Mouse (Mus musculus) myocyte (in vitro differentiated cells): Measurements from ENCODE around the gene Spag9.

Experiments
- CEBPB ChIP-seq: IDR thresholded peaks from 2 replicates; pipeline ENCODE4 v1.6.1; 2011; ENCODE audit warnings: mild to moderate bottlenecking, moderate library complexity; ENCODE audit not compliant: poor library complexity, insufficient read depth, severe bottlenecking
- E2F4 ChIP-seq: IDR thresholded peaks from one replicate; pipeline ENCODE4 v1.6.1; 2011; ENCODE audit warnings: mild to moderate bottlenecking, control low read depth, moderate library complexity; ENCODE audit not compliant: insufficient read depth
- MAX ChIP-seq: IDR thresholded peaks from one replicate; pipeline ENCODE4 v1.6.1; 2011; ENCODE audit warnings: low read depth, mild to moderate bottlenecking, control low read depth
- MYOD1 ChIP-seq, 3 experiments: IDR thresholded peaks; one replicate each; pipeline ENCODE4 v1.6.1; 2011; ENCODE audit warnings: control low read depth in 2 of 3, low read depth in 2 of 3, mild to moderate bottlenecking in 2 of 3, moderate library complexity in 1 of 3; ENCODE audit not compliant: insufficient read length in 2 of 3, control insufficient read depth in 1 of 3
- MYOG ChIP-seq, 3 experiments: IDR thresholded peaks; one replicate each; pipeline ENCODE4 v1.6.1; 2011; ENCODE audit warnings: control low read depth in 2 of 3, low read depth in 2 of 3, mild to moderate bottlenecking in 2 of 3; ENCODE audit not compliant: insufficient read length in 2 of 3, control insufficient read depth in 1 of 3, insufficient read depth in 1 of 3
- POLR2A ChIP-seq: IDR thresholded peaks from one replicate; pipeline ENCODE4 v1.6.1; 2011; ENCODE audit warnings: low read depth, mild to moderate bottlenecking, control low read depth, moderate library complexity; ENCODE audit not compliant: insufficient read length
- POLR2AphosphoS2 ChIP-seq: IDR thresholded peaks from one replicate; pipeline ENCODE4 v1.6.1; 2011; ENCODE audit warnings: low read depth, control low read depth; ENCODE audit not compliant: insufficient read length
- REST ChIP-seq: IDR thresholded peaks from one replicate; pipeline ENCODE4 v1.6.1; 2011; ENCODE audit warnings: mild to moderate bottlenecking, control low read depth, moderate library complexity; ENCODE audit not compliant: insufficient read depth, insufficient read length
- SRF ChIP-seq: IDR thresholded peaks from one replicate; pipeline ENCODE4 v1.6.1; 2011; ENCODE audit warnings: low read depth; ENCODE audit not compliant: control insufficient read depth, insufficient read length
- TCF12 ChIP-seq: IDR thresholded peaks from one replicate; pipeline ENCODE4 v1.6.1; 2011; ENCODE audit warnings: mild to moderate bottlenecking, control low read depth; ENCODE audit not compliant: poor library complexity, insufficient read depth, severe bottlenecking
- TCF3 ChIP-seq: IDR thresholded peaks from one replicate; pipeline ENCODE4 v1.6.1; 2011; ENCODE audit warnings: low read depth, control low read depth; ENCODE audit not compliant: insufficient read length
- USF1 ChIP-seq: IDR thresholded peaks from one replicate; pipeline ENCODE4 v1.6.1; 2011; ENCODE audit warnings: low read depth, mild to moderate bottlenecking, control low read depth, moderate library complexity

GRCm38 (mm10) chr11:94154201-94154600 is 158.3 kb downstream of the Spag9 start:
- no peak for TF ChIP-seq POLR2A
- no peak for TF ChIP-seq USF1
- TF ChIP-seq SRF, result no peak
- no peak for TF ChIP-seq E2F4
- no peak for TF ChIP-seq CEBPB
- no peak for TF ChIP-seq POLR2AphosphoS2
- TF ChIP-seq MAX, result no peak
- TF ChIP-seq TCF12, result no peak
- TF ChIP-seq TCF3, result no peak
- no peak for TF ChIP-seq REST
- no peak for TF ChIP-seq MYOD1 (IDR thresholded peaks at IDR 0.05; ENCODE audit: control insufficient read depth in 1 of 3, insufficient read length in 2 of 3, low read depth in 2 of 3)
- no peak for TF ChIP-seq MYOG (IDR thresholded peaks at IDR 0.05; ENCODE audit: control insufficient read depth in 1 of 3, insufficient read depth in 1 of 3, insufficient read length in 2 of 3, low read depth in 2 of 3)
